Mouse (Mus musculus): ENCODE data around the gene Snrpa.
A peak's percentile ranks its signal among the peaks of the same experiment; 100 is the strongest.

GRCm38 (mm10) chr7:27228281-27228821 lies 32.3 kb upstream of the Snrpa start, which contains the start of gene Itpkc:
- TF ChIP-seq CTCF (IDR thresholded peaks at IDR 0.05; ENCODE audit: low read depth, low read length), result no peak
- 0 out of 2 replicates have a peak, but pooled peaks have one; percentile 27 for TF ChIP-seq EP300 (IDR thresholded peaks at IDR 0.05; ENCODE audit: insufficient read depth, low read depth, low read length)
- TF ChIP-seq POLR2A (IDR thresholded peaks at IDR 0.05; ENCODE audit: insufficient read depth, low read length), result peak; percentile 94
